Mouse (Mus musculus): Measurements from ENCODE around the gene Rangrf. TPM values are rescaled to one million over a fixed set of nuclear protein-coding genes. Genes with fewer than 3 reads are reported as not detected.

The Rangrf gene
- total and polyA plus RNA-seq, 3 experiments = 159 to 207 TPM; not detected in 1

DNA sequence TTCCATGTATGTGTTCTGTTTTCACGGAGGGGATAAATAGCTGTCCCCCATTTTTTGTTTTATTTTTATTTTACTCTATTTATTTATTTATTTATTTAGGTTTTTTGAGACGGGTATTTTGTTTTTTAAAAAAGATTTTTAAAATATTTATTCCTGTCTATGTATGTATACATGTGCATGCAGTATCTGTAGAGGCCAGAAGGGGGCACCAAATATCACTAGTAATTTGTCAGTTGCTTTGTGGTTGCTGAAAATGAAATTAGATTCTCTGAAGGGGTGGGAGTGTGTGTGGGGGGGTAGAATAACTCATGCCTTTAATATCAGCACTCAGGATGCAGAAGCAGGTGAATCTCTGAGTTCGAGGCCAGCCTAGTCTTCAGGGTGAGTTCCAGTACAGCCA lies 9.1 kb downstream of the Rangrf start (continued):
- TF ChIP-seq MAFK (IDR thresholded peaks at IDR 0.05; ENCODE audit: borderline replicate concordance, low read depth, low read length) (0 out of 2 replicates have a peak, but pooled peaks have one; percentile 56), ZNF384 (IDR thresholded peaks at IDR 0.05; ENCODE audit: low read depth, low read length) (peak; percentile 81), EP300 (IDR thresholded peaks at IDR 0.05; ENCODE audit: low read depth in 1 of 2, low read length in 2 of 2) (no peak), HCFC1 (IDR thresholded peaks at IDR 0.05; ENCODE audit: low read depth, low read length) (0 out of 2 replicates have a peak, but pooled peaks have one; percentile 45), UBTF (IDR thresholded peaks at IDR 0.05; ENCODE audit: borderline replicate concordance, insufficient read depth, low read depth, low read length) (no peak), ZMIZ1 (IDR thresholded peaks at IDR 0.05; ENCODE audit: low read depth, low read length) (no peak), CHD1 (IDR thresholded peaks at IDR 0.05; ENCODE audit: low read depth, low read length) (no peak), KAT2A (conservative IDR thresholded peaks at IDR 0.05; ENCODE audit: low read depth, low read length) (no peak), TAL1 (IDR thresholded peaks at IDR 0.05; ENCODE audit: low read length) (no peak), TCF12 (IDR thresholded peaks at IDR 0.05; ENCODE audit: low read depth, low read length) (no peak), JUND (IDR thresholded peaks at IDR 0.05; ENCODE audit: low read depth, low read length) (0 out of 2 replicates have a peak, but pooled peaks have one; percentile 56), USF2 (IDR thresholded peaks at IDR 0.05; ENCODE audit: borderline replicate concordance in 1 of 2, insufficient read depth in 1 of 2, low read depth in 1 of 2, low read length in 2 of 2) (no peak), USF1 (IDR thresholded peaks at IDR 0.05; ENCODE audit: low read depth, low read length) (no peak), NELFE (IDR thresholded peaks at IDR 0.05; ENCODE audit: low read depth, low read length) (no peak), TBP (IDR thresholded peaks at IDR 0.05; ENCODE audit: low read depth, low read length) (peak; percentile 93), GATA1 (IDR thresholded peaks at IDR 0.05; ENCODE audit: low read depth, low read length) (no peak), ZKSCAN1 (IDR thresholded peaks at IDR 0.05; ENCODE audit: low read depth, low read length) (no peak), POLR2A (IDR thresholded peaks at IDR 0.05; ENCODE audit: control insufficient read depth in 1 of 2, insufficient read depth in 1 of 2, low read depth in 1 of 2, low read length in 2 of 2, poor library complexity in 1 of 2) (no peak)

DNA sequence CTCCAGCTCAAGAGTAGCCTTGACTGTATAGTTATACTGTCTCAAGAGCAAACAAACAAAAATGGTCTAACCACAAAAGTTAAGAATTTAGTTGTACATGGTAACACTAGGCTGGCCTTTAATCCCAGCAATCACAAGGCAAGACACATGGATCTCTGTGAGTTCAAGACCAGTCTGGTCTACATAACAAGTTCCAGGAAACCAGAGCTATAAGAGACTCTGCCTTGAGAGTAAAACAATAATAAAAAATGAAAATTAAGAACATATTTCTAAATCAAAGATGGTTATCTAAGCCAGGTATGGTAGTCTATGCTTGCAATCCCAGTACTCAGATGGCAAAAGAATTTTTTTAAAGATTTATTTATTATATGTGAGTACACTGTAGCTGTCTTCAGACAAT lies 9.9 kb downstream of the Rangrf start:
- Histone ChIP-seq H3K9me3 (replicated peaks; ENCODE audit: insufficient read depth, low read length) (no peaks in the 10 kb centered on the region), H3K36me3 (ENCODE audit: control insufficient read depth in 1 of 2, insufficient read depth in 2 of 2, low read length in 2 of 2) (peaks cover 0 to 2% of the 10 kb centered on the region in 2 experiments; a peak in 2 of 4 replicates), H3K79me2 (ENCODE audit: control insufficient read depth, insufficient read depth, low read length, poor library complexity) (no peaks in the 10 kb centered on the region; the same call in 1 of the 2 replicates), H3K4me1 (ENCODE audit: control insufficient read depth in 1 of 2, insufficient read depth in 2 of 2, low read length in 2 of 2) (peaks cover 0 to 22% of the 10 kb centered on the region in 2 experiments; a peak in 3 of 4 replicates), H3K27me3 (ENCODE audit: control insufficient read depth in 1 of 2, insufficient read depth in 2 of 2, low read length in 2 of 2) (no peaks in the 10 kb centered on the region), H3K9ac (ENCODE audit: control insufficient read depth, low read depth, low read length, poor library complexity, severe bottlenecking) (no peak overlapping the region), H3K4me3 (ENCODE audit: control insufficient read depth in 1 of 2, insufficient read depth in 1 of 2, low read depth in 2 of 2, low read length in 2 of 2) (no peak overlapping the region), H3K27ac (ENCODE audit: control insufficient read depth, low read depth, low read length) (no peak overlapping the region)
- DNase-seq (ENCODE audit: low read depth, low spot score) = peak; percentile 46
- TF ChIP-seq GATA1 (IDR thresholded peaks at IDR 0.05; ENCODE audit: low read depth, low read length) = no peak
- no peak for TF ChIP-seq MAZ (IDR thresholded peaks at IDR 0.05; ENCODE audit: low read depth, low read length)
- no peak for TF ChIP-seq MXI1 (IDR thresholded peaks at IDR 0.05; ENCODE audit: low read depth, low read length)
- TF ChIP-seq CTCF (IDR thresholded peaks at IDR 0.05 in 2 of 3, conservative IDR thresholded peaks at IDR 0.05 in 1 of 3; ENCODE audit: control insufficient read depth in 1 of 3, insufficient read depth in 1 of 3, low read depth in 2 of 3, low read length in 3 of 3, poor library complexity in 1 of 3, severe bottlenecking in 1 of 3) = no peak
- no peak for TF ChIP-seq HCFC1 (IDR thresholded peaks at IDR 0.05; ENCODE audit: low read depth, low read length)
- no peak for TF ChIP-seq USF2 (IDR thresholded peaks at IDR 0.05; ENCODE audit: borderline replicate concordance in 1 of 2, insufficient read depth in 1 of 2, low read depth in 1 of 2, low read length in 2 of 2)
- peak; percentile 93 for TF ChIP-seq TBP (IDR thresholded peaks at IDR 0.05; ENCODE audit: low read depth, low read length)
